Mouse (Mus musculus) midbrain, embryonic 14.5 days (tissue): ENCODE results near the gene Slc10a1. TPM values are rescaled to one million over a fixed set of nuclear protein-coding genes. Genes with fewer than 3 reads are reported as not detected.

ENCODE experiments used
- ATAC-seq: fragments of 200-750 bp; cut with Nextera tagmentation; 2 replicates; pipeline ENCODE4 v1.8.0; 2017; ENCODE audit warnings: moderate number of reproducible peaks, moderate library complexity; ENCODE audit not compliant: low FRiP score, low TSS enrichment
- DNase-seq: peaks from one replicate; pipeline ENCODE4 v3.0.0-alpha.2; 2015
- H3K27ac ChIP-seq: fragments of 300-500 bp; sonication (generic); replicated peaks from 2 replicates; pipeline ENCODE4 v1.5.1; 2014; ENCODE audit warnings: mild to moderate bottlenecking, low read depth, low read length, moderate library complexity
- H3K27me3 ChIP-seq: fragments of 300-500 bp; sonication (generic); 2 replicates; pipeline ENCODE4 v1.6.1; 2014; ENCODE audit warnings: low read length, control low read depth, mixed read lengths; ENCODE audit not compliant: control insufficient read depth, insufficient read depth
- H3K36me3 ChIP-seq: fragments of 300-500 bp; sonication (generic); 2 replicates; pipeline ENCODE4 v1.6.1; 2014; ENCODE audit warnings: low read length, control low read depth; ENCODE audit not compliant: control insufficient read depth, insufficient read depth
- H3K4me1 ChIP-seq: fragments of 300-500 bp; sonication (generic); 2 replicates; pipeline ENCODE4 v1.6.1; 2014; ENCODE audit warnings: mild to moderate bottlenecking, antibody characterized with exemption, low read length, control low read depth; ENCODE audit not compliant: control insufficient read depth, insufficient read depth
- H3K4me2 ChIP-seq: fragments of 300-500 bp; sonication (generic); 2 replicates; pipeline ENCODE4 v1.6.1; 2014; ENCODE audit warnings: mild to moderate bottlenecking, low read length, moderate library complexity
- H3K4me3 ChIP-seq: fragments of 300-500 bp; sonication (generic); replicated peaks from 2 replicates; pipeline ENCODE4 v1.5.1; 2014; ENCODE audit warnings: low read depth, low read length
- H3K9ac ChIP-seq: fragments of 300-500 bp; sonication (generic); replicated peaks from 2 replicates; pipeline ENCODE4 v1.6.1; 2014; ENCODE audit warnings: mild to moderate bottlenecking, low read length, moderate library complexity
- H3K9me3 ChIP-seq: fragments of 300-500 bp; sonication (generic); 2 replicates; pipeline ENCODE4 v1.6.1; 2016; ENCODE audit warnings: low read length, control low read depth, mixed read lengths; ENCODE audit not compliant: control insufficient read depth
- WGBS: fragments of 180-500 bp; shearing (Covaris S2); extraction: QIAGEN DNeasy Blood & Tissue Kit; methylation state at CpG from one replicate; pipeline ENCODE4 v1.1.7; 2014; 5-methylcytosine and 5-hydroxymethylcytosine counted together
- polyA plus RNA-seq: library from polyadenylated mRNA; unstranded; fragments of >200 nt; fragmentation: Nextera tagmentation; extraction: Ambion mirVana; gene quantifications from 2 replicates; pipeline ENCODE4 v1.2.1, GENCODE M21; 2014

Slc10a1 gene
- polyA plus RNA-seq, 1 experiment from 2014 or later = 0.50 TPM

DNA sequence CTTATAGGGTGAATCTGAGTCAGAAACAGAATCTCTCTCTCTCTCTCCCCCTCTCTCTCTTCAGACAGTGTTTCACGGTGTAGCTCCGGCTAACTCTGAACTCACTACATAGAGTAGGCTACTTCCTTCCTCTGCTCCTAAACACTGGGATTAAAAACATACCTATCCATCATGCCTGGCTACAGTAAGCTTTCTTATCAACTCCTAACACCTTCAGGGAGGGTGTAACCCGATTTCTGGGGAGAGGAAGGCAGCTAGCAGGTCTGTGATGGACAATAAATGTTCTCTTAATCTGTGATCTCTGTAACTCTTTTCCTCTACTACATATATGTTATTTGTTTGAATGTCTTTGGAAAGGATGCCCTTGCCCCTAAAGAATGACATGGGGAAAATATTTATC is 25.1 kb downstream of the Slc10a1 start:
- Histone ChIP-seq H3K9me3 (no peaks in the 10 kb centered on the region), H3K36me3 (peaks cover 13% of the 10 kb centered on the region), H3K4me1 (peaks cover 4% of the 10 kb centered on the region), H3K4me3 (no peak overlapping the region), H3K27me3 (no peaks in the 10 kb centered on the region), H3K4me2 (no peak overlapping the region), H3K27ac (no peak overlapping the region), H3K9ac (no peak overlapping the region)
- DNase-seq (no peak), ATAC-seq (no peak)
- 87% methylated on average over 3 of the region's 3 CpGs for WGBS

DNA sequence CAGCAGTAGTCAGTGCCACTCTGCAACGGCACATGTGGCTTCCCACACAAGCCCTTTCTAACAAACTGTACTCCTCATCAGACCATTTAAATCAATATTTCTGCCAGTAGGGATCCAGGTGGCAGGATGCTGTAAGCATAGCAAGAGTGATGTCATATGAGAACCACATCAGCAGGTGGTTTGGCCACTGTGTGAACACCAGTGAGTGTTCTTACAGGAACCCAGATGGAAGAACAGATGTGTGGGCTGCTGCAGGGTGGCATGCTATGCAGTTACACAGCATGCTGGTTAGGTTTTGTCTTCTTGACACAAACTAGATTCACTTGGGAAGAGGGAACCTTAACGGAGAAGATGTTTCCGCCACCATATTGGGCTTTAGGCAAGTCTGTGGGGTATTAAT is 26.6 kb downstream of the Slc10a1 start:
- Histone ChIP-seq H3K9ac (no peak overlapping the region), H3K27ac (no peak overlapping the region), H3K4me3 (no peak overlapping the region), H3K27me3 (no peaks in the 10 kb centered on the region), H3K4me1 (peaks cover 4% of the 10 kb centered on the region), H3K9me3 (no peaks in the 10 kb centered on the region), H3K4me2 (no peak overlapping the region), H3K36me3 (no peaks in the 10 kb centered on the region)
- no peak for ATAC-seq
- 96% methylated on average over 3 of the region's 3 CpGs for WGBS
- no peak for DNase-seq

DNA sequence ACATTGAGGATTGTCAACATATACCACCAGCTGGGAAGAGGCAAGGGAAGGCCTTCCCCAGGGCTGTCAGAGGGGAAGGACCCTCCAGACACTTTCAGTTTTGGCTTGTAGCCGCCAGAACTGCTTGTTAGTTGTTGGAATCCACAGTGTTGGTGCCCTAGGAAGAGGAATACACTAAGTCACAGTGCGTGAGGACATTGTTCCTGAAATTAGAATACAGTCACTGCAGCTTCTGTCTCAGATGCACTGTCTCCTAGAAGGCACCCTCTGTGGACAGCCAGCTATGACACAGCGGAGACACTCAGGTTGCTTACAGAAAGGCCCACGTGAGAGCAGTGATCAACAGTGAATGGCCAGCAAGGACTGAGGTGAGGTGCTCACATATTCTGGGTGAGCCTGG is 29.3 kb downstream of the Slc10a1 start:
- H3K4me2 ChIP-seq = no peak overlapping the region
- no peaks in the 10 kb centered on the region for H3K27me3 ChIP-seq
- H3K36me3 ChIP-seq = no peaks in the 10 kb centered on the region
- H3K9ac ChIP-seq = no peak overlapping the region
- H3K9me3 ChIP-seq = no peaks in the 10 kb centered on the region
- no peak overlapping the region for H3K4me3 ChIP-seq
- no peak for ATAC-seq
- no peak overlapping the region for H3K27ac ChIP-seq
- H3K4me1 ChIP-seq = no peaks in the 10 kb centered on the region
- WGBS = 76% methylated on average over 4 of the region's 4 CpGs
- DNase-seq = no peak

DNA sequence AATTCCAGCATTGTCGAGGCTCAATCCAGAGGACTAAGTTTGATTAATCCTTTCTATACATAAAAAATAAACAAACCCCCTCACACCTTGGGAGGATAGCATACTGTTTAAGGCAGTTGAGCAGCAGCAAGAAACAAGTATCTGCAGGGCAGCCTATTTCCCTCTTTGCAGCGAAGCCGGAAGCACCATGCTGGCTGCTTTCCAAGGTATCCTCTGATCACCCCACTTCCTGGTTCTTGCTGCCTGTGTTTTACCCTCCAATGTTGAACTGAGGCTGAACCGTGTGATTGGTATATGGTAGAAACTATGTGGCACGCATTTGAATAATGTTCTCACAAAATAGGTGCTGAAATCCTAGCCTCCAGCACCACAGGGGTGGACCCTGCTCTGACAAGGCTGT is 29.9 kb downstream of the Slc10a1 start:
- H3K4me1 ChIP-seq = no peaks in the 10 kb centered on the region
- no peak overlapping the region for H3K4me2 ChIP-seq
- 77% methylated on average over 5 of the region's 5 CpGs for WGBS
- no peak for ATAC-seq
- no peaks in the 10 kb centered on the region for H3K27me3 ChIP-seq
- H3K4me3 ChIP-seq = no peak overlapping the region
- H3K36me3 ChIP-seq = no peaks in the 10 kb centered on the region
- no peak for DNase-seq
- H3K9me3 ChIP-seq = no peaks in the 10 kb centered on the region
- no peak overlapping the region for H3K9ac ChIP-seq
- H3K27ac ChIP-seq = no peak overlapping the region

GRCm38 (mm10) chr12:80937331-80938029 is 31.0 kb downstream of the Slc10a1 start:
- DNase-seq (no peak), ATAC-seq (no peak)
- Histone ChIP-seq H3K27ac (no peak overlapping the region), H3K4me3 (no peak overlapping the region), H3K9me3 (no peaks in the 10 kb centered on the region), H3K27me3 (no peaks in the 10 kb centered on the region), H3K4me2 (no peak overlapping the region), H3K36me3 (no peaks in the 10 kb centered on the region), H3K9ac (no peak overlapping the region), H3K4me1 (no peaks in the 10 kb centered on the region)
- WGBS = 85% methylated on average over 9 of the region's 9 CpGs

DNA sequence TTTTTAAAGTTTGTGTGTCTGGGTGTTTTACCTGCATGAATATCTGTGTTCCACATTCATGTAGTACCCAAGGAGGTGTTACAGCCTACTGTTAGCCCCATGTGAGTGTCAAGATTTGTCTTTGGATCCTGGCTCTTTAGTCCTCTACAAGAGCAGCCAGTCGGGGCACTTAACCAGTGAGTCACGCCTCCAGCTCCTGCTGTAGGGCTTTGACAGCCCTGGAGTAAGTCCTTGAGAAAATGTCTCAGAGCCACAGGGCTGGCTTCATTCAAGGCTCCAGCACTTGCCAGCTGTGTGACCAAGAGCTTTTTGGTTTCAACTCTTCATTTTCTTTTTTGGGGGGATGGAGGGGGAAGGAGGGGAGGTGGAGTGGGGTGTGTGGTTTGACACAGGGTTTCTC is 31.8 kb downstream of the Slc10a1 start:
- no peak overlapping the region for H3K27ac ChIP-seq
- no peak for ATAC-seq
- no peaks in the 10 kb centered on the region for H3K36me3 ChIP-seq
- H3K4me2 ChIP-seq = no peak overlapping the region
- no peaks in the 10 kb centered on the region for H3K4me1 ChIP-seq
- no peak overlapping the region for H3K4me3 ChIP-seq
- H3K9me3 ChIP-seq = no peaks in the 10 kb centered on the region
- no peaks in the 10 kb centered on the region for H3K27me3 ChIP-seq
- no peak for DNase-seq
- no peak overlapping the region for H3K9ac ChIP-seq
- WGBS = 82% methylated on average over 2 of the region's 2 CpGs

GRCm38 (mm10) chr12:80932865-80933264 is 35.6 kb downstream of the Slc10a1 start:
- no peaks in the 10 kb centered on the region for H3K27me3 ChIP-seq
- DNase-seq (no peak), ATAC-seq (no peak)
- H3K4me1 ChIP-seq = no peaks in the 10 kb centered on the region
- H3K4me3 ChIP-seq = no peak overlapping the region
- no peaks in the 10 kb centered on the region for H3K9me3 ChIP-seq
- no peaks in the 10 kb centered on the region for H3K36me3 ChIP-seq
- 100% methylated on average over 1 of the region's 1 CpGs for WGBS
- no peak overlapping the region for H3K27ac ChIP-seq
- no peak overlapping the region for H3K4me2 ChIP-seq
- no peak overlapping the region for H3K9ac ChIP-seq

DNA sequence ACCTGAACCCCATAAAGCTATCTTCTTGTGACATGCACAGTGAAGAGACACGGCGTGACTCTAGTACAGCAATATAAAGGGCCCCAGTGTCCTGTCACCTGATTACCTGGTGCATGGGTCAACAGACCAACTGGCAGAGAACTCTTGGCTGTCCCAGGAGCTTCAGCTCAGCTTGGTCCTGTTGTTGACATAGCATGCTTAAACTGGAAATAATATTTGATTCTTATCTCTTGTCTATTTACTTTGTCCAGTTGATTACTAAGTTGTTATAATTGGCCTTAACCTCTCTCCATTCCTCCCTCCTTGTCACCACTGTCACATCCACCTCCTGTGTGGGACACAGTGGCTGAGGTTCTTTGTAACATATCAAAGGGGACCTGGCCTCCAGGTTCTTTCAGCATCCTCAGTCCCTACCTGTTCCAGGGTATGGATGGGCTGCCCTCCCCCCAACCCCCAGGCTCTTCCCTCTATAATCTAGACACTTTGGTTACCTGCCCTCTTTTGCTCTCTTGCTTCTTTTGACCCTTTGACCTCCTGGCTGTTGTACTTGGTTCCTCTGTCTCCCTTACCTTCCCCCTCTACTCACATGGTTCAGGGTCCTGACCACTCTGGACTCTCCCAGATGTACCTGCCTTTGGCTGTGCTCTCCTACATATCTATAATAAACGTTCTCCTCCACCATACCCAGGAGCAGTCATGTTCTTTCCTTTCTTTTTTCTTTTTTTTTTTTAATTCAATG is 36.9 kb downstream of the Slc10a1 start:
- Histone ChIP-seq H3K36me3 (no peaks in the 10 kb centered on the region), H3K27ac (no peak overlapping the region), H3K4me1 (no peaks in the 10 kb centered on the region), H3K4me2 (no peak overlapping the region), H3K4me3 (no peak overlapping the region), H3K9me3 (no peaks in the 10 kb centered on the region), H3K27me3 (no peaks in the 10 kb centered on the region), H3K9ac (no peak overlapping the region)
- WGBS = 85% methylated on average over 3 of the region's 3 CpGs
- ATAC-seq (no peak), DNase-seq (no peak)

DNA sequence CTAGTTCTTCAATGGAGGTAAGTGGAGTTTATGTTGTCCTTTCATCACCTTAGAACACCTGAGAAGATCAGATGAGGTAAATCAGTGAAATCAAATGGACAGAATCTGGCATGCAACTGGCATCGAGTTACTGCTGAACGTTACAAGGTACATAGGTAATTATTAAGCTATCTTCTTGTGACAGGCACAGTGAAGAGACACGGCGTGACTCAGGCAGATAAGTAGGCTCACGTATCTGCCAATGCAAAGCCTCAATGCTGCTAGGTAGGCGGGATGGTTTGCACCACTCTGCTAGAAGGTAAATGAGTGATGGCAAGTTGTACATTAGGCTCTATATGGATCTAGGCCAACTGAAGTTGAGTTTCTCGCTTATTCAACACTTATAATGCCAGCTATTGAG is 38.4 kb downstream of the Slc10a1 start:
- H3K27me3 ChIP-seq = no peaks in the 10 kb centered on the region
- no peaks in the 10 kb centered on the region for H3K36me3 ChIP-seq
- WGBS = 86% methylated on average over 7 of the region's 7 CpGs
- H3K9me3 ChIP-seq = no peaks in the 10 kb centered on the region
- DNase-seq (no peak), ATAC-seq (no peak)
- no peak overlapping the region for H3K4me2 ChIP-seq
- no peak overlapping the region for H3K4me3 ChIP-seq
- no peaks in the 10 kb centered on the region for H3K4me1 ChIP-seq
- H3K27ac ChIP-seq = no peak overlapping the region
- no peak overlapping the region for H3K9ac ChIP-seq
